Mouse (Mus musculus) forebrain, embryonic 11.5 days (tissue): ENCODE results near the gene Gm49368. TPM values are rescaled to one million over a fixed set of nuclear protein-coding genes. Genes with fewer than 3 reads are reported as not detected.

Source experiments
- ATAC-seq: fragments of 200-750 bp; cut with Nextera tagmentation; replicated peaks from 2 replicates; pipeline ENCODE4 v1.8.0; 2017; ENCODE audit warnings: moderate TSS enrichment; ENCODE audit not compliant: low FRiP score
- DNase-seq: peaks from one replicate; pipeline ENCODE4 v3.0.0-alpha.2; 2017; ENCODE audit warnings: low spot score
- H3K27ac ChIP-seq: fragments of 300-500 bp; sonication (generic); 2 replicates; pipeline ENCODE4 v1.5.1; 2014; ENCODE audit warnings: low read depth, low read length
- H3K27me3 ChIP-seq: fragments of 300-500 bp; sonication (generic); 2 replicates; pipeline ENCODE4 v1.6.1; 2014; ENCODE audit warnings: mild to moderate bottlenecking, low read length, mixed read lengths; ENCODE audit not compliant: control insufficient read depth, insufficient read depth
- H3K36me3 ChIP-seq: fragments of 300-500 bp; sonication (generic); 2 replicates; pipeline ENCODE4 v1.6.1; 2014; ENCODE audit warnings: mild to moderate bottlenecking, low read length, moderate library complexity, mixed read lengths; ENCODE audit not compliant: control insufficient read depth, insufficient read depth
- H3K4me1 ChIP-seq: fragments of 300-500 bp; sonication (generic); replicated peaks from 2 replicates; pipeline ENCODE4 v1.6.1; 2014; ENCODE audit warnings: low read length, mixed read lengths; ENCODE audit not compliant: control insufficient read depth, insufficient read depth
- H3K4me2 ChIP-seq: fragments of 300-500 bp; sonication (generic); 2 replicates; pipeline ENCODE4 v1.6.1; 2014; ENCODE audit warnings: low read depth, mild to moderate bottlenecking, low read length, moderate library complexity, mixed read lengths; ENCODE audit not compliant: severe bottlenecking
- H3K4me3 ChIP-seq: fragments of 300-500 bp; sonication (generic); 2 replicates; pipeline ENCODE4 v1.5.1; 2014; ENCODE audit warnings: low read depth, low read length
- H3K9ac ChIP-seq: fragments of 300-500 bp; sonication (generic); 2 replicates; pipeline ENCODE4 v1.6.1; 2014; ENCODE audit warnings: low read length
- H3K9me3 ChIP-seq: fragments of 300-500 bp; sonication (generic); 2 replicates; pipeline ENCODE4 v1.6.1; 2016; ENCODE audit warnings: low read length, mixed read lengths; ENCODE audit not compliant: control insufficient read depth
- WGBS: fragments of 180-500 bp; shearing (Covaris S2); extraction: QIAGEN DNeasy Blood & Tissue Kit; methylation state at CpG from one replicate; pipeline ENCODE4 v1.1.7; 2014; 5-methylcytosine and 5-hydroxymethylcytosine counted together
- polyA plus RNA-seq: library from polyadenylated mRNA; unstranded; fragments of >200 nt; fragmentation: Nextera tagmentation; extraction: Ambion mirVana; gene quantifications from 2 replicates; pipeline ENCODE4 v1.2.1, GENCODE M21; 2014

Gene Gm49368
- polyA plus RNA-seq, 1 experiment from 2014 or later: not detected

GRCm38 (mm10) chr7:128105246-128105645 lies 42.8 kb downstream of the Gm49368 start:
- Histone ChIP-seq H3K9ac (no peak overlapping the region), H3K36me3 (no peaks in the 10 kb centered on the region), H3K4me1 (no peaks in the 10 kb centered on the region), H3K4me2 (no peak overlapping the region), H3K27me3 (no peaks in the 10 kb centered on the region), H3K27ac (no peak overlapping the region), H3K9me3 (no peaks in the 10 kb centered on the region), H3K4me3 (no peak overlapping the region)
- no peak for DNase-seq
- WGBS: 82% methylated on average over 4 of the region's 4 CpGs
- no peak for ATAC-seq

- WGBS: 88% methylated on average over 7 of the region's 7 CpGs
- DNase-seq: peak; percentile 34
- Histone ChIP-seq H3K9me3 (no peaks in the 10 kb centered on the region), H3K4me3 (no peak overlapping the region), H3K27me3 (no peaks in the 10 kb centered on the region), H3K9ac (no peak overlapping the region), H3K4me2 (no peak overlapping the region), H3K4me1 (no peaks in the 10 kb centered on the region), H3K27ac (no peak overlapping the region), H3K36me3 (no peaks in the 10 kb centered on the region)
- ATAC-seq: no peak
Measured at GRCm38 (mm10) chr7:128107462-128107861, 45.0 kb downstream of the Gm49368 start.

GRCm38 (mm10) chr7:128110314-128110713 lies 47.8 kb downstream of the Gm49368 start:
- H3K27ac ChIP-seq: no peak overlapping the region
- no peak overlapping the region for H3K9ac ChIP-seq
- WGBS: 75% methylated on average over 2 of the region's 2 CpGs
- H3K4me2 ChIP-seq: no peak overlapping the region
- ATAC-seq: no peak
- H3K4me1 ChIP-seq: no peaks in the 10 kb centered on the region
- no peaks in the 10 kb centered on the region for H3K36me3 ChIP-seq
- H3K27me3 ChIP-seq: no peaks in the 10 kb centered on the region
- peak; percentile 26 for DNase-seq
- H3K4me3 ChIP-seq: no peak overlapping the region
- H3K9me3 ChIP-seq: no peaks in the 10 kb centered on the region

DNA sequence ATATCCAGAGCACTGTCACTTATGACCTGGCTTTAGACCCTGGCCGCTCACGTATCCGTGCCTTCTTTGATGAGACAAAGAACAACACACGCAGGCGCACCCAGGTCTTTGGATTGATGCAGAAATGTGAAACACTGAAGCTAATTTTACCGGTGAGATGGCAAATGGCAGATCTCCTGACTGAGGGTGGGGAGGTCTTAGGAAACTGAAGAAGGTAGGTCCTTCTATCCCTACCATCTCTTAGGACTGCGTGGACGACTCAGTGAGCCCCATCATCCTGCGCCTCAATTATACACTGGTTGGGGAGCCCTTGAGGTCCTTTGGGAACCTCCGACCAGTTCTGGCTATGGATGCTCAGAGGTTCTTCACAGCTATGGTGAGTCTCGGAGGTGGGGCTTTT lies 49.6 kb downstream of the Gm49368 start:
- ATAC-seq: no peak
- no peaks in the 10 kb centered on the region for H3K27me3 ChIP-seq

GRCm38 (mm10) chr7:128114371-128115105 lies 52.1 kb downstream of the Gm49368 start:
- no peak for ATAC-seq
- H3K9me3 ChIP-seq: no peaks in the 10 kb centered on the region
- no peaks in the 10 kb centered on the region for H3K36me3 ChIP-seq
- no peak overlapping the region for H3K4me2 ChIP-seq
- WGBS: 95% methylated on average over 11 of the region's 11 CpGs
- no peaks in the 10 kb centered on the region for H3K4me1 ChIP-seq
- H3K27ac ChIP-seq: no peak overlapping the region
- no peaks in the 10 kb centered on the region for H3K27me3 ChIP-seq
- H3K4me3 ChIP-seq: no peak overlapping the region
- H3K9ac ChIP-seq: no peak overlapping the region
- DNase-seq: no peak

More for the DNA sequence above, 49.6 kb downstream of the Gm49368 start:
- no peak overlapping the region for H3K27ac ChIP-seq
- H3K4me3 ChIP-seq: no peak overlapping the region
- H3K36me3 ChIP-seq: no peaks in the 10 kb centered on the region
- H3K9me3 ChIP-seq: no peaks in the 10 kb centered on the region
- DNase-seq: peak; percentile 43
- H3K4me2 ChIP-seq: no peak overlapping the region
- 91% methylated on average over 11 of the region's 11 CpGs for WGBS
- H3K9ac ChIP-seq: no peak overlapping the region
- H3K4me1 ChIP-seq: no peaks in the 10 kb centered on the region

DNA sequence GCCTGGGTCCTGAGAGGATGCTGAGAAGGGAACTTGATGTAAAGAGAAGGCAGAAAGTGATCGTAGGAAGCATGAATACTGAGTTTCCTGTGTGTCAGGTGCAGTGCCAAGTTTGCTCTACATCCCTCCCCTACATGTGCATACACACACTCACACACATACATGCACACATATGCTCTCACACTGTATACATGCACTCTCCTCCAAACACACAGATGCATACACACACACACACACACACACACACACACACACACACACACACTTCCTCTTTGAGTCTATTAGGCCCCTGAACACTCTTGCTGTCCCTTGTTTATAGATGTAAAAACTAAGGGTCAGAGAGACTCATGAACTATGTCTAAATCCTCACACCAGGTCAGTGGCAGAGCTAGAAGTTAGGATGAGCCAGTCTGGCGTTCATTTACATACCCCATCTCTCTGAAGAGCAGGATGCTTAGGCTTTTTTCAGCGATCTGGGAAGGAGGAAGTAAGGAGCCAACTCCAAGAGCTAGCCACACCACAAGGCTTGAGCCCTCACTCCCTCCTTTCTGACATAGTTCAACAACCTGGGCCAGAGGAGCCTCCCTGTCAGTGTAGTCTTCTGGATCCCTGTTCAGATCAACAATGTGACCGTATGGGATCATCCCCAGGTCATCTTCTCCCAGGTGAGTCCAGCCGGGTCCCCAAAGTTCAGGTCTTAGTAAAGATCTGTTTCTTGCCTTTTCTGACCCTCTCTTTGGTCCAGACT lies 52.9 kb downstream of the Gm49368 start:
- 78% methylated on average over 5 of the region's 5 CpGs for WGBS
- no peak for DNase-seq

DNA sequence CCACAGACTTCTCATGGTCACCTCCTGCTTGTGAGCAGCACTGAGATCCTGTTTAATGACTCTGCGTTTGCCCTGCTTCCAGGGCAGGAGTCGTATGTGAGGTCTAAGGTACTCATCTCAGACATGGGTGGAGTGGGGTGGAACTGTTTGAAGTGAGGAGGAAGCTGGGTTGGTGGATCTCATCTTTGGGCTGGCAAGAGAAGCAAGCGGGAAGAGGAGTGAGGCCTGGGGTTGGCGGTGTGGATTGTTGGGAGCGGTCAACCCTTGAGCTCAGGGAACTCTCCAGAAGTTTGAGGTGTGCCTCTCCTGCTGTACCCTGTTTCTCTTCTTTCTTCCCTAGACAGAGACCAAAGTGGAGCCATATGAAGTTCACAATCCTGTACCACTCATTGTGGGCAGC lies 53.9 kb downstream of the Gm49368 start:
- Histone ChIP-seq H3K4me2 (no peak overlapping the region), H3K4me3 (no peak overlapping the region)
- 93% methylated on average over 5 of the region's 5 CpGs for WGBS

More for the DNA sequence above, 52.9 kb downstream of the Gm49368 start:
- Histone ChIP-seq H3K9ac (no peak overlapping the region), H3K27ac (no peak overlapping the region), H3K4me3 (no peak overlapping the region), H3K27me3 (no peaks in the 10 kb centered on the region), H3K36me3 (no peaks in the 10 kb centered on the region), H3K4me1 (no peaks in the 10 kb centered on the region), H3K9me3 (no peaks in the 10 kb centered on the region), H3K4me2 (no peak overlapping the region)
- no peak for ATAC-seq

GRCm38 (mm10) chr7:128119726-128120490 lies 57.4 kb downstream of the Gm49368 start:
- Histone ChIP-seq H3K27ac (no peak overlapping the region), H3K27me3 (no peaks in the 10 kb centered on the region), H3K9ac (no peak overlapping the region), H3K4me2 (no peak overlapping the region), H3K4me3 (no peak overlapping the region), H3K9me3 (no peaks in the 10 kb centered on the region), H3K36me3 (no peaks in the 10 kb centered on the region), H3K4me1 (no peaks in the 10 kb centered on the region)
- DNase-seq (peak; percentile 32), ATAC-seq (no peak)
- 81% methylated on average over 6 of the region's 6 CpGs for WGBS

More for the DNA sequence above, 53.9 kb downstream of the Gm49368 start:
- Histone ChIP-seq H3K9ac (no peak overlapping the region), H3K27ac (no peak overlapping the region), H3K9me3 (no peaks in the 10 kb centered on the region), H3K27me3 (no peaks in the 10 kb centered on the region), H3K4me1 (no peaks in the 10 kb centered on the region), H3K36me3 (no peaks in the 10 kb centered on the region)
- ATAC-seq (no peak), DNase-seq (peak; percentile 30)
